Mouse (Mus musculus): Measurements from ENCODE around the gene Nmb.

DNA sequence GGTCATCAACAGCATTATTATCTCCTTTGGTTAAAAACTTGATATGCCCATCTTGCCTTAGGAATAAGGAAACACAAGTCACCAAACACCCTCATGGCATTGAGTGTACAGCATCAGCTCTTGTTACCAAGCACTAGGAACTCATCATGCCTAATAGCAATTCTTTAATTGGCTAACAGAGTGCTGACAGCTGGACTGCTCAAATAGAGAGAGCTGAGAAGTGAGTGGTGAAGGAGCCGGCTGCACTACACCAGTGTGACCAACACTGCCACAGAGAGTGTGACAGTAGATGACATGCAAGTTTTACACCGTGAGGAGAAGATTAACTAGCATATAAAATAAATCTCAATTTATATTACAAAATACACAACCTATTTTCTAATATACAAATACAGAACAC lies 18.3 kb upstream of the Nmb start:
- TF ChIP-seq CTCF (IDR thresholded peaks at IDR 0.05; ENCODE audit: insufficient read depth, low read length) (no peak), POLR2A (IDR thresholded peaks at IDR 0.05; ENCODE audit: borderline replicate concordance, extremely low read depth, low read depth, low read length) (no peak)
